Mouse (Mus musculus): ENCODE data around the gene Abca4. TPM values are rescaled to one million over a fixed set of nuclear protein-coding genes. Genes with fewer than 3 reads are reported as not detected.

Gene Abca4
- polyA plus RNA-seq, 1 experiment from 2014 or later, result not detected

- WGBS (ENCODE audit: missing documents), result 17% methylated on average over 8 of the region's 8 CpGs
- H3K79me2 ChIP-seq (ENCODE audit: inconsistent target), result no peaks in the 10 kb centered on the region
- H3K27ac ChIP-seq, result no peak overlapping the region
- no peak overlapping the region for H3K4me3 ChIP-seq (ENCODE audit: inconsistent target)
- H3K36me3 ChIP-seq (ENCODE audit: inconsistent target), result no peaks in the 10 kb centered on the region
Measured at GRCm38 (mm10) chr3:122198966-122199381, 154.7 kb downstream of the Abca4 start.

GRCm38 (mm10) chr3:122199600-122199999 lies 155.4 kb downstream of the Abca4 start:
- Histone ChIP-seq H3K4me3 (ENCODE audit: inconsistent target) (no peak overlapping the region), H3K79me2 (ENCODE audit: inconsistent target) (no peaks in the 10 kb centered on the region), H3K36me3 (ENCODE audit: inconsistent target) (no peaks in the 10 kb centered on the region), H3K27ac (no peak overlapping the region)
- 94% methylated on average over 4 of the region's 4 CpGs for WGBS (ENCODE audit: missing documents)

DNA sequence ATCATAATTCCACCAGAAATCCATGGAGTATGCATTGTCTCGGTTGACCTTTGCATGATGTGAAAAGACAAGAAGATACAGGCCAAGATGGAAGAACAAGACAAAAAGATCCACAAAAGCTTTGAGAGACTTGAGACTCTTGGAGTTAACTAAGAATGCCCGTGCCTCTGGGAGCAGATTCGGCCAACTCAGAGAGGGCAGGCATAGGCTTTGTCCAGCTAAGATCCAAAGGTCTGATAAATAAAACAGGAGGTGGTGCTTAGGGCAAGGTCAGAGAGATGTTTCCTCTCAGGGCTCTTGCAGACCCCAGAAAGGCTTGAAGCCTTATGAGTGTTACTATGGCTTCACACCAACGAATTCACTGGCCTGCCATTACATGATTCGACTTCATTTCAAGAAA lies 155.8 kb downstream of the Abca4 start:
- Histone ChIP-seq H3K4me3 (ENCODE audit: inconsistent target) (no peak overlapping the region), H3K79me2 (ENCODE audit: inconsistent target) (no peaks in the 10 kb centered on the region), H3K36me3 (ENCODE audit: inconsistent target) (no peaks in the 10 kb centered on the region), H3K27ac (no peak overlapping the region)
- 97% methylated on average over 5 of the region's 5 CpGs for WGBS (ENCODE audit: missing documents)

DNA sequence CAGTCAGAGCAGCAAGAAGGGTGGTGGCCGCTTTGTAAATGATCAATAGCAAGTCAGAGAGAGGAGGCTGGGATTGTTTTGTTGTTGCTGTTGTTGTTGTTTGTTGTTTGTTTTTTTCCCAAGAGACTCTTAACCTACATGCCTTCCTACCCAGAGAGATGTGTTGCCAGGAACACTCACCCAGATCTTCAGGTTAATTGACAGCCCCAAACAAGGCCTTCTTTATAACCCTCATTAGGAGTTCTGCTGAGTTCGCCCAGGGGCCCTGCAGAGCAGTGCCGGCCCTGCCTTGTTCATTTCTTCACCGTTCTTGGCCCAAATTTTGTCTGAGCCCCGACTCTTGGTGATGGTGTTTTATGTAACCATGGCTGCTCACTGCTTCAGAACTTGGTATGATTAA lies 156.2 kb downstream of the Abca4 start:
- Histone ChIP-seq H3K36me3 (ENCODE audit: inconsistent target) (no peaks in the 10 kb centered on the region), H3K27ac (no peak overlapping the region), H3K79me2 (ENCODE audit: inconsistent target) (no peaks in the 10 kb centered on the region), H3K4me3 (ENCODE audit: inconsistent target) (no peak overlapping the region)
- WGBS (ENCODE audit: missing documents), result 95% methylated on average over 5 of the region's 5 CpGs

GRCm38 (mm10) chr3:122202307-122202732 lies 158.1 kb downstream of the Abca4 start:
- Histone ChIP-seq H3K27ac (no peak overlapping the region), H3K79me2 (ENCODE audit: inconsistent target) (no peaks in the 10 kb centered on the region), H3K36me3 (ENCODE audit: inconsistent target) (no peaks in the 10 kb centered on the region), H3K4me3 (ENCODE audit: inconsistent target) (no peak overlapping the region)
- WGBS (ENCODE audit: missing documents), result 24% methylated on average over 5 of the region's 5 CpGs

GRCm38 (mm10) chr3:122203675-122204329 lies 159.6 kb downstream of the Abca4 start:
- 91% methylated on average over 9 of the region's 9 CpGs for WGBS (ENCODE audit: missing documents)
- Histone ChIP-seq H3K36me3 (ENCODE audit: inconsistent target) (no peaks in the 10 kb centered on the region), H3K27ac (no peak overlapping the region), H3K4me3 (ENCODE audit: inconsistent target) (no peak overlapping the region), H3K79me2 (ENCODE audit: inconsistent target) (no peaks in the 10 kb centered on the region)

DNA sequence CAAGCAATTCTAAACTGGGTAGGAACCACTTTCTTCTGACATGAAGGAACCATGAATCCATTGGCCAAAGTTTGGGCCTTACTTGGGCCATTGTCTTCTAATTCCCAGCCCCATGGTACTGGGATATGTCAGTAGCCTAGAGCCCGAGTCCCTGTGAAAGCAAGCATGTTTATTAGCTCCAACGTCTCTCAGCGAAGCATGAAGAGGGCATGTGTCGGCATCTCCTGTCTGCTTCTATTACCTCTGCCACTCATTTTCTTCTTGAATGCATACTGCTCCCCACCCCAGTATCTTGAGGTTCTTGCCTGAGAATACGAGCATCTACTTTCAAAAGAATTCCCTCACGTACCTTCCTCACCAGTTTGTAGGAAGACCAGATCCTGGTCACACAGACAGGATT lies 161.5 kb downstream of the Abca4 start:
- H3K27ac ChIP-seq, result no peak overlapping the region
- WGBS (ENCODE audit: missing documents), result 96% methylated on average over 6 of the region's 6 CpGs
- no peaks in the 10 kb centered on the region for H3K36me3 ChIP-seq (ENCODE audit: inconsistent target)
- H3K4me3 ChIP-seq (ENCODE audit: inconsistent target), result no peak overlapping the region
- no peaks in the 10 kb centered on the region for H3K79me2 ChIP-seq (ENCODE audit: inconsistent target)

DNA sequence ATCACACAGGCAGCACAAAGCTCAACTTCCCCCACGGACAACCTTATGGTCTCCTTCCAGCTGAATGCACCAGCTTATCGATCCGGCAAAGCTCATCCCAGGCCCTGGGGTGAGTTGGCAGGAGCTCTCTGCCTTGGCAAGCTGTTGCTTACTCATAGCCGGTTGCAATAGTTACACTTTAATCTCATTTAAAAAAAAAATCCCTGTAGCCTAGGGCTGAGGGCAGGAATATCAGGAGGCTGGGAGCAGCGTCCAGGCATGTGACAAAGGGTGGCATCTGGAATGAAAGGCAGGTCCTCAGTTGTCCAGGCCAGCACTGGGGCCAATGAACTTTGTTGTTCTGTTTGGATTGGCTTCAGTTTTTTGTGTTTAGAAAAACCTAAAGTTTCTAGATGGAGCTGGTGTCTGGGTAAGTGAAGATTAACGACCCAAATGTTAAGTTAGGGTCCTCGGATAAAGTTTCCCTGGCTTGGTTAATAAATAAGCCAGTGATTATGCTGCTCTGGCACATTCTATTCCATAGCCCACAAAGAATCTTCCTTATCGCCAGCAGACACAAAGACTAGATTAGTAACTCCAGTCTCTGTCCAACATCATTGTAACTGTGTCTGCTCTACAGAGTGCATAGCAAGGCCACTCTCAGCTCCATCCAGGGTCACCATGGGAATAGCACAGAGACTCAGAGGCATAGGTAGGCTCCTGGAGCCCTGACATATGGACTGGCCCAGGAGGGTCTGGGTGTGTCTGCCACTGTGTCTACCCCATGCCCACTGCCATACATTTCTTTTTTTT lies 162.2 kb downstream of the Abca4 start:
- no peaks in the 10 kb centered on the region for H3K79me2 ChIP-seq (ENCODE audit: inconsistent target)
- WGBS (ENCODE audit: missing documents), result 93% methylated on average over 8 of the region's 8 CpGs
- no peaks in the 10 kb centered on the region for H3K36me3 ChIP-seq (ENCODE audit: inconsistent target)
- no peak overlapping the region for H3K4me3 ChIP-seq (ENCODE audit: inconsistent target)
- no peak overlapping the region for H3K27ac ChIP-seq

DNA sequence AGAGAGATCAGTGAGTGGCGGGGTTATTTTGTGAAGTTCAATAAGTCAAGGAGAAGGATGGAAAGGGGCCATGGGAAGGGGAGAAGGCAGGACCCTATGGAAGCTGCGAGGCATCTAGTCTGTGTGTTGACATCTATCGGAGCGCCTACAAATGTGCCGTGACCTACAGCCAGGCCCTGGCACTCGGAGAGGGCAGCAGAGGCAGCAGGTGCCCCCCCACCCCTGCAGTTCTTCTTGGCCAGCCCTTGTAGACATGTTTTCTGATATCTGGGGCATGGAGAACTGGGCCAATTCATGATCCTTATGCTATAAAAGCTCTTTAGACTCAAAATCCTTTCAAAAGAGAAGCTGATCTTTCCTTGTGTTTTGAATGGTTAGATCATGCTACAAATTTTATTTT lies 163.5 kb downstream of the Abca4 start:
- Histone ChIP-seq H3K4me3 (ENCODE audit: inconsistent target) (no peak overlapping the region), H3K27ac (no peak overlapping the region), H3K79me2 (ENCODE audit: inconsistent target) (no peaks in the 10 kb centered on the region), H3K36me3 (ENCODE audit: inconsistent target) (no peaks in the 10 kb centered on the region)
- 94% methylated on average over 6 of the region's 6 CpGs for WGBS (ENCODE audit: missing documents)

- H3K79me2 ChIP-seq (ENCODE audit: inconsistent target), result no peaks in the 10 kb centered on the region
- H3K36me3 ChIP-seq (ENCODE audit: inconsistent target), result no peaks in the 10 kb centered on the region
- H3K27ac ChIP-seq, result no peak overlapping the region
- 50% methylated on average over 15 of the region's 15 CpGs for WGBS (ENCODE audit: missing documents)
- no peak overlapping the region for H3K4me3 ChIP-seq (ENCODE audit: inconsistent target)
Measured at GRCm38 (mm10) chr3:122208296-122209225, 164.3 kb downstream of the Abca4 start.

DNA sequence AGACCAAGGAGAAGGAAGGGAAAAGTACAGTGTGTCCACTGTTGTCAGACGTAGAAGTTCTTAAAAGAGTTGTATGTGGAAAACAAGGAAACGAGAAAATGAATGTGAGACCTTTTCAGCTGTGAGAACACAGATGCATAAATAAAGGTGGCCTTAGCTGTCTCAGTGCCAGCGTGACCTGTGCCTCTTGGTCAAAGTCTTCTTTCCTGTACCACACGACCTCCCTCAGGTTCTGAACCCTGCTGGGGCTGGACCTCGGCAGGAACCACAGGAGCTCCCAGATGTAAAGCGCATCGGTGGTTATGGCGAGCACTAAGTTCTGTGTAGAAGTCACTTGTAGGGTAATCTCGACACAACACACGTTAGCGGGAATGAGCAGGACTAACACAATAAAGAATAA lies 165.3 kb downstream of the Abca4 start:
- WGBS (ENCODE audit: missing documents), result 79% methylated on average over 11 of the region's 11 CpGs

GRCm38 (mm10) chr3:122210434-122210833 lies 166.2 kb downstream of the Abca4 start:
- Histone ChIP-seq H3K79me2 (ENCODE audit: inconsistent target) (no peaks in the 10 kb centered on the region), H3K4me3 (ENCODE audit: inconsistent target) (no peak overlapping the region), H3K27ac (no peak overlapping the region), H3K36me3 (ENCODE audit: inconsistent target) (no peaks in the 10 kb centered on the region)
- WGBS (ENCODE audit: missing documents), result 93% methylated on average over 5 of the region's 5 CpGs

More for the DNA sequence above, 165.3 kb downstream of the Abca4 start:
- Histone ChIP-seq H3K36me3 (ENCODE audit: inconsistent target) (no peaks in the 10 kb centered on the region), H3K4me3 (ENCODE audit: inconsistent target) (no peak overlapping the region), H3K79me2 (ENCODE audit: inconsistent target) (no peaks in the 10 kb centered on the region), H3K27ac (no peak overlapping the region)

GRCm38 (mm10) chr3:122210846-122211245 lies 166.6 kb downstream of the Abca4 start:
- H3K27ac ChIP-seq, result no peak overlapping the region

DNA sequence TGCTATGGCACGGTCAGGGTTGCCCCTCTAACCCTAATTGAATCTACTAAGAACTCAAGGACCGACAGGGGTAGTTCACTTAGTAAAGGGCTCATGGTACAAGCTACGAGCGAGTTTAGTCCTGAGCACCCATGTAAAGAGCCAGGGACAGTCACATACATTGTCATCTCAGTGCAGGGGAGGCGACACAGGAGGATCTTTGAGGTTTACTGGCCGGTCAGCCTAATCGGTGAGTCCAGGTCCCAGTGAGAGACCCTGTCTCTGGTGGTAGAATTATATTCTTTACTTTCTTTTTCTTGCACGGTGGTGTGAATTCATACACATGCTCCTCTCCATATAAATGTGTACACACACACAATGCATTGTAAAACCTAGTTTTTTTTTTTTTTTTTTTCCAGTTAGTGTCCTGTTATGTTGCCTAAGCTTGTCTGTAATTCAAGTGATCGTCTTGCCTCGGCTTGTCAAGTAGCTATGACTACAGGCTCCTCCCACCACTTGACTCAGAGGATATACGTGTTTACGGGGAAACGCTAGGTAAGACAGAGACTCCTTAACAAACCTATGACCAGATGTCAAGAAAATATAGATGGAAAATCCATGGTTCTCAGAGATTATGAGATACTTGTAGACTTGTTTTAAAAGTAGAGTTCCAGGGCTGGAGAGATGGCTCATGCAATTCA lies 167.3 kb downstream of the Abca4 start:
- 89% methylated on average over 13 of the region's 13 CpGs for WGBS (ENCODE audit: missing documents)

More at GRCm38 (mm10) chr3:122210846-122211245, 166.6 kb downstream of the Abca4 start:
- Histone ChIP-seq H3K79me2 (ENCODE audit: inconsistent target) (no peaks in the 10 kb centered on the region), H3K36me3 (ENCODE audit: inconsistent target) (no peaks in the 10 kb centered on the region), H3K4me3 (ENCODE audit: inconsistent target) (no peak overlapping the region)
- WGBS (ENCODE audit: missing documents), result 100% methylated on average over 7 of the region's 7 CpGs

More for the DNA sequence above, 167.3 kb downstream of the Abca4 start:
- H3K36me3 ChIP-seq (ENCODE audit: inconsistent target), result no peaks in the 10 kb centered on the region
- H3K79me2 ChIP-seq (ENCODE audit: inconsistent target), result no peaks in the 10 kb centered on the region
- no peak overlapping the region for H3K27ac ChIP-seq
- H3K4me3 ChIP-seq (ENCODE audit: inconsistent target), result no peak overlapping the region

Data from macrophage (primary cell).